Mouse (Mus musculus) embryonic facial prominence, embryonic 14.5 days (tissue): Measurements from ENCODE around the gene Fah. TPM values are rescaled to one million over a fixed set of nuclear protein-coding genes. Genes with fewer than 3 reads are reported as not detected.

Experiments
- ATAC-seq: fragments of 200-750 bp; cut with Nextera tagmentation; 2 replicates; pipeline ENCODE4 v1.8.0; 2017; ENCODE audit warnings: low read depth, moderate number of reproducible peaks, moderate TSS enrichment
- DNase-seq: peaks from one replicate; pipeline ENCODE4 v3.0.0-alpha.2; 2015; ENCODE audit warnings: low spot score
- H3K27ac ChIP-seq: fragments of 300-500 bp; sonication (generic); replicated peaks from 2 replicates; pipeline ENCODE4 v1.5.1; 2014; ENCODE audit warnings: low read depth, mild to moderate bottlenecking, low read length, moderate library complexity
- H3K27me3 ChIP-seq: fragments of 300-500 bp; sonication (generic); replicated peaks from 2 replicates; pipeline ENCODE4 v1.6.1; 2014; ENCODE audit warnings: low read length; ENCODE audit not compliant: control insufficient read depth, insufficient read depth
- H3K36me3 ChIP-seq: fragments of 300-500 bp; sonication (generic); 2 replicates; pipeline ENCODE4 v1.6.1; 2014; ENCODE audit warnings: low read length, mixed read lengths; ENCODE audit not compliant: control insufficient read depth, insufficient read depth
- H3K4me1 ChIP-seq: fragments of 300-500 bp; sonication (generic); 2 replicates; pipeline ENCODE4 v1.6.1; 2014; ENCODE audit warnings: antibody characterized with exemption, low read length; ENCODE audit not compliant: control insufficient read depth, insufficient read depth
- H3K4me2 ChIP-seq: fragments of 300-500 bp; sonication (generic); 2 replicates; pipeline ENCODE4 v1.6.1; 2014; ENCODE audit warnings: low read depth, mild to moderate bottlenecking, low read length, moderate library complexity, mixed read lengths
- H3K4me3 ChIP-seq: fragments of 300-500 bp; sonication (generic); 2 replicates; pipeline ENCODE4 v1.5.1; 2014; ENCODE audit warnings: low read depth, mild to moderate bottlenecking, low read length
- H3K9ac ChIP-seq: fragments of 300-500 bp; sonication (generic); 2 replicates; pipeline ENCODE4 v1.6.1; 2014; ENCODE audit warnings: low read depth, mild to moderate bottlenecking, low read length, moderate library complexity, mixed read lengths
- H3K9me3 ChIP-seq: fragments of 300-500 bp; sonication (generic); 2 replicates; pipeline ENCODE4 v1.6.1; 2016; ENCODE audit warnings: low read length; ENCODE audit not compliant: control insufficient read depth
- WGBS: fragments of 180-500 bp; shearing (Covaris S2); extraction: QIAGEN DNeasy Blood & Tissue Kit; methylation state at CpG from one replicate; pipeline ENCODE4 v1.1.7; 2014; 5-methylcytosine and 5-hydroxymethylcytosine counted together
- polyA plus RNA-seq: library from polyadenylated mRNA; unstranded; fragments of >200 nt; fragmentation: Nextera tagmentation; extraction: Ambion mirVana; gene quantifications from 2 replicates; pipeline ENCODE4 v1.2.1, GENCODE M21; 2014

Fah gene
- 7.0 and 7.4 TPM in 2 replicates for polyA plus RNA-seq

DNA sequence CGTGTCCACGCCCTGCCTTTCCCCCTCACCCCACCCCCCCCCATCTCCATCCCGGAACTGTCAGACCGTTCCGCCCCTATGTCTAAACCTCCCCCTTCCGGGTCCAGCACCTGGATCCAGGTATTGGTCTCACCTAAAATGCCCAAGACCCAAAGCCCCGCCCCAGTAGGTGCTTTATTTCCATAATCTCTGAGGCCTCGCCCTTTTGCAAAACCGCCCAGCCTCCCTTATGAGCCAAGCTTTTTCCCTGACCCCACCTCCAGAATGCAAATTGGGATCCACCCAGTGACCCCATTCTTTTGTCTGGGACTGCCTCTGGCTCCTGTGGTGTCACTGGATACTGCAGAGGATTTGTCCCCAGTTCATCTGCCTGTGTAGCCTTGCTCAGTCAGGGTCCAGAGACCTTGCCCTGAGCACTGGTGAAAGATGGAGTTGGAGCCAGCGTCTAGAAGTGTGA, at the start of gene Fah:
TSS of gene Fah (minus strand) at position 430 of the 457 bp plus-strand sequence.
- Histone ChIP-seq H3K36me3 (no peaks in the 10 kb centered on the region), H3K27ac (no peak within 1 kb of the TSS), H3K9me3 (no peaks in the 10 kb centered on the region), H3K4me3 (peak within 1 kb of the TSS; percentile 55), H3K9ac (peak within 1 kb of the TSS; percentile 66), H3K4me2 (peak within 1 kb of the TSS; percentile 97), H3K4me1 (peaks cover 9% of the 10 kb centered on the region; the same call in 1 of the 2 replicates), H3K27me3 (no peaks in the 10 kb centered on the region; the same call in 1 of the 2 replicates)
- peak; percentile 71 for ATAC-seq
- 2% methylated on average over 10 of the region's 10 CpGs for WGBS
- DNase-seq = peak; percentile 67

GRCm38 (mm10) chr7:84652740-84653139, 46.2 kb upstream of the Fah start:
- DNase-seq = no peak
- no peak for ATAC-seq
- no peak overlapping the region for H3K4me3 ChIP-seq
- H3K36me3 ChIP-seq = no peaks in the 10 kb centered on the region
- H3K4me1 ChIP-seq = no peaks in the 10 kb centered on the region
- H3K27me3 ChIP-seq = no peaks in the 10 kb centered on the region
- H3K9ac ChIP-seq = no peak overlapping the region
- no peak overlapping the region for H3K4me2 ChIP-seq
- 81% methylated on average over 2 of the region's 2 CpGs for WGBS
- no peak overlapping the region for H3K27ac ChIP-seq
- H3K9me3 ChIP-seq = no peaks in the 10 kb centered on the region

DNA sequence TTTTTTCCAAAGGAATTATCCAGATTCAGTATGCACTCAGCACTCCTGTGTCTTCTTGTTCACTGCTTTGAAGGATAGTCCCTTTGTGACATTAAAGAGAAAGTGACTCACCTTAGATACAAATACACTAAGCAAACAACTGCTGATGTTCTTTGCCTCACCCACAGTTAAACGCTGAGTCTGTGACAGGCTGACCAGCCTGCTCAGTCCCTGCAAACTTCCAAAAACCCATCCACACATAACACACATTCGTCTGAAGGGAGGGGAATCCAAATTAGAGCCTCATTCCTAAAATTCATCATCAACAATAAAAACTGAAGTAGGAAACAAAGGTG, 45.4 kb upstream of the Fah start:
- Histone ChIP-seq H3K27ac (no peak overlapping the region), H3K36me3 (no peaks in the 10 kb centered on the region), H3K4me3 (no peak overlapping the region), H3K4me2 (no peak overlapping the region), H3K9me3 (no peaks in the 10 kb centered on the region), H3K9ac (no peak overlapping the region), H3K4me1 (no peaks in the 10 kb centered on the region), H3K27me3 (no peaks in the 10 kb centered on the region)
- DNase-seq (no peak), ATAC-seq (no peak)
- WGBS = 72% methylated on average over 2 of the region's 2 CpGs

DNA sequence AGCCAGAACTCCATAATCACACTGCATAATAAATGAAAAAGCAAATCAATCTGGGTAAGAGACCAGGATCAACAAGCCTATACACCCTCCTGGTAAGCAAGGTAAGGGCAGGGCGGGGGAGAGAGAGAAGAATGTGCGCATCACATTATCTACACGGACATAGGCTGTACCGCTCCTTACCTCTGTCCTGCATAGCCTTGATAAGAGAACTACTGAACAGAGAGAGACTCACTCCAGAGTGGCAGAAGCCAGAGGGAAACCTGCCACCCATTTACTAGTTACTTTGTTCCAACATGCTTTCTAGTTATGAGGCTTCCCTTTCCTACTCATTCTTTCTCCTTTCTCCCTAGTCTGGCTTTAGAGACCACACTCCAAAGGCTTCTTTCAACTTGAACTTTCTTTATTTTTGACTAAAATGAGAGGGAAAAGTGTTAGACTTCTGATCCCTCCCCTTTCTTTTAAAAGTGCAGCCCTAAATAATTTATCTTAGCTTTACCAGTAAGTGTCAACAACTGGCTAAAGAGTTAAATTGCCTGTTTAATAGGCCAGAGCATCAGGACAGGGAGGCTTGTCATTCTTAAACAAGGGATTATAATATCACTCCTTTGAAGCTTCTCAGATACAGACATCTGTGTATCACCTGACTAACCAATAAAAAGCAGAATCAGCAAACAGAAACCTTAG, 44.9 kb upstream of the Fah start:
- H3K4me1 ChIP-seq = no peaks in the 10 kb centered on the region
- 78% methylated on average over 4 of the region's 4 CpGs for WGBS

GRCm38 (mm10) chr7:84649016-84649415, 42.5 kb upstream of the Fah start:
- H3K27ac ChIP-seq = no peak overlapping the region
- no peaks in the 10 kb centered on the region for H3K27me3 ChIP-seq
- WGBS = 90% methylated on average over 2 of the region's 2 CpGs
- DNase-seq (no peak), ATAC-seq (no peak)
- no peak overlapping the region for H3K9ac ChIP-seq
- 0 out of 2 replicates have a peak, but pooled peaks cover 3% of the 10 kb centered on the region for H3K36me3 ChIP-seq
- no peak overlapping the region for H3K4me2 ChIP-seq
- no peaks in the 10 kb centered on the region for H3K9me3 ChIP-seq
- H3K4me1 ChIP-seq = no peaks in the 10 kb centered on the region
- H3K4me3 ChIP-seq = no peak overlapping the region

More for the DNA sequence above, 44.9 kb upstream of the Fah start:
- Histone ChIP-seq H3K27me3 (no peaks in the 10 kb centered on the region), H3K36me3 (no peaks in the 10 kb centered on the region), H3K27ac (no peak overlapping the region), H3K9ac (no peak overlapping the region), H3K4me3 (no peak overlapping the region), H3K9me3 (no peaks in the 10 kb centered on the region), H3K4me2 (no peak overlapping the region)
- DNase-seq = no peak
- no peak for ATAC-seq

DNA sequence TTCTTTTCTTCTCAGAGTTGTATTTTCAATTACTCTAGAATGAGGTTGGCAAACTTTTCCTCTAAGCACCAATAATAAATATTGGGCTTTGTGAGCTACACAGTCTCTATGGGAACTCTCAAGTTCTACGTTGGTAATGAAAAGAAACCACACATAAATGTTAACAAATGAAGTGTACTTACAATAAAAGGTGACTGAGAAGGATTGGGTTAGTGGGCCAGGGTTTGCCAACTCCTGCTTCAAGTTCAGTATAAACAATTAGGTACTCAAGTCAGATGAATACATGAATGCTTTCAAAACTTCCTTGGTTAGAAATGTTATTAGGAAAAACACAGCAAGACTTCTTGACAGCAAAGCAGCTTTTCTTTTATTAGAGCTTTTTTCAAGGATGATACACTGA, 39.7 kb upstream of the Fah start:
- H3K27ac ChIP-seq = no peak overlapping the region
- no peak overlapping the region for H3K4me3 ChIP-seq
- H3K9ac ChIP-seq = no peak overlapping the region
- no peak overlapping the region for H3K4me2 ChIP-seq
- H3K9me3 ChIP-seq = no peaks in the 10 kb centered on the region
- no peaks in the 10 kb centered on the region; the same call in 1 of the 2 replicates for H3K4me1 ChIP-seq
- 0 out of 2 replicates have a peak, but pooled peaks cover 3% of the 10 kb centered on the region for H3K36me3 ChIP-seq
- DNase-seq (no peak), ATAC-seq (no peak)
- no peaks in the 10 kb centered on the region for H3K27me3 ChIP-seq
- WGBS = 73% methylated on average over 1 of the region's 1 CpGs

- H3K4me2 ChIP-seq = no peak overlapping the region
- H3K36me3 ChIP-seq = 0 out of 2 replicates have a peak, but pooled peaks cover 3% of the 10 kb centered on the region
- 91% methylated on average over 6 of the region's 6 CpGs for WGBS
- H3K27ac ChIP-seq = no peak overlapping the region
- H3K4me1 ChIP-seq = peaks cover 3% of the 10 kb centered on the region; the same call in 1 of the 2 replicates
- H3K4me3 ChIP-seq = no peak overlapping the region
- no peaks in the 10 kb centered on the region for H3K27me3 ChIP-seq
- H3K9ac ChIP-seq = no peak overlapping the region
- ATAC-seq = no peak
- DNase-seq = no peak
- no peaks in the 10 kb centered on the region for H3K9me3 ChIP-seq
These were observed 36.9 kb upstream of the Fah start for GRCm38 (mm10) chr7:84643270-84643998.

GRCm38 (mm10) chr7:84642159-84642928, 35.8 kb upstream of the Fah start:
- WGBS = 72% methylated on average over 6 of the region's 6 CpGs
- 0 out of 2 replicates have a peak, but pooled peaks cover 3% of the 10 kb centered on the region for H3K36me3 ChIP-seq
- DNase-seq (no peak), ATAC-seq (no peak)
- H3K4me3 ChIP-seq = no peak overlapping the region
- H3K9ac ChIP-seq = no peak overlapping the region
- H3K27me3 ChIP-seq = no peaks in the 10 kb centered on the region
- peaks cover 3% of the 10 kb centered on the region; the same call in 1 of the 2 replicates for H3K4me1 ChIP-seq
- no peak overlapping the region for H3K4me2 ChIP-seq
- H3K9me3 ChIP-seq = no peaks in the 10 kb centered on the region
- H3K27ac ChIP-seq = no peak overlapping the region; the same call in 1 of the 2 replicates
